Mouse (Mus musculus) gastrocnemius, adult 18-20 months (tissue): ENCODE data around the gene Tbc1d8. TPM values are rescaled to one million over a fixed set of nuclear protein-coding genes. Genes with fewer than 3 reads are reported as not detected.
A peak's percentile ranks its signal among the peaks of the same experiment; 100 is the strongest.

Experiments
- DNase-seq: peaks from one replicate; pipeline ENCODE4 v3.0.0; 2021; ENCODE audit warnings: low spot score
- total RNA-seq, 2 experiments: library from RNA; stranded (reverse); gene quantifications; 2 replicates each; pipeline ENCODE4 v1.2.3; 2021

The Tbc1d8 gene
- total RNA-seq, 2 experiments from 2014 or later: 8.3 to 9.5 TPM

DNA sequence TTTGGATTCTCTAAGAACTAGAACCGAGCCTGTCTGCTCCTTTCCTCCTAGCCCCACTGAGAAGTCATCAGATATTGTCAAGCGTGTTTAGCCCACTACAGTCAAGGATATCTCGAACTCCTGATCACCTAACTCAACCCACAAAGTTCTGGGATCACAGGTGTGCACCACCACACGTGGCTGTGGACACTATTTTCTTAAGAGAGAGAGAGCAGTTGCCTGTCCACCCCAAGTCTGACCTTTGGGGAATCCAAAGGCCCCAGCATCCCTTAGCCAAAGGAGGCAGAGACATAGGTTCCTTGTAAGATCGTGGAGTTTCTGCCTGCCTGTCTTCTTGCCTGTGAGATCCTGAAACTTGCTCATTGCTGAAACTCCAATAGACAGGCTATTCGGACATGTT is 111.5 kb downstream of the Tbc1d8 start:
- DNase-seq: no peak

- no peak for DNase-seq
Measured at GRCm38 (mm10) chr1:39365562-39365961, 113.0 kb downstream of the Tbc1d8 start.

DNA sequence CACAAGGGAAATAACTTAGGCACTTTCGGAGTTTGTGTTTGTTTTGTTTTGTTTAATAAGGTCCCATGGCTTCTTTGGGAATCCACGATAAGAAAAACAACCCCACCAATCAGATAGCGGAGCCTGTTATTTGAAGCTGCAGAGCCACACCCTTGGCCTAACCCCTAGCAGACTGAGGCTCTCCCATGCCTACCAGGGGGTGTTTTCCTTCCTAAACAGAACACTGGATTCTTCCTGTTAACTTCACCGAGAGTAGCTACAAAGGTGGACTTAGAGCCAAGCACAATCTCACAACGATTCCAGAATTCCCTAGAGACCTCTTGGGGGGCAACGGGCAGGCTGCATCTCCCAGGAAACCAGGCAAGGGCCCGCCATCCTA is 116.1 kb downstream of the Tbc1d8 start:
- no peak for DNase-seq

DNA sequence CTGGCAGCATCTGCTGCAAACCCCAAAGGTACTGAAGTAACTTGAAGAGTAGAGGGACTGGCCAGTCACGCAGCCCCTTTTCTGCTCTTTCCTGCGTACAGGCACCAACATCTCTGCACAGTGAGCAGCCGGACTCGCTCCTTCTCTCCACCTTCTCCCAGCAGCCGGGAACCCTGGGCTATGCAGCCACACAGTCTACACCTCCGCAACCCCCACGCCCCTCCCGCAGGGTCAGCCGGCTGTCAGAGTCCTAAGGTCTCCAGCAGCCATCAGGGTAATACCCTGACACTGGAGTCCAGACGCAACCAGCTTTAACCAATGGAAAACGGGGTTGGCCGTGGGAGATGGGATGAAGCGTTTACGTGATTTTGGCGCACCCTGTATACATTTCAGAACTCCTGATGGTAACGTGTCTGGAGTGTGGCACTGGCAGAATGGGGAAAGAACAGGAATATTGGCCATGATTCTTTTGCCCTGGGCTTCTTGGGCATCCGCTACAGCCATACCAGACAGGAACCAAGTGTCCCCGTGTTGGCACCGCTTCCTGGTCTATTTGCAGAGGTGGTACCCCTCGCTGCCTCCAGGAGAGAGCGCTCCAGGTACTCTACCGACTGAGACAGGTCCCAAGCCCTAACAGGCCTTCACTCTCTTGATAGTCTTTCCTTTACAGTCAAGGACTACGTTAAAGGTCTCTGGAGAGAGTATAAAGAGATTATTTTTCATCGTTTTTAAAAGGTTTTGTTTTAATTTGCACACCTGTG is 116.6 kb downstream of the Tbc1d8 start:
- DNase-seq: no peak

DNA sequence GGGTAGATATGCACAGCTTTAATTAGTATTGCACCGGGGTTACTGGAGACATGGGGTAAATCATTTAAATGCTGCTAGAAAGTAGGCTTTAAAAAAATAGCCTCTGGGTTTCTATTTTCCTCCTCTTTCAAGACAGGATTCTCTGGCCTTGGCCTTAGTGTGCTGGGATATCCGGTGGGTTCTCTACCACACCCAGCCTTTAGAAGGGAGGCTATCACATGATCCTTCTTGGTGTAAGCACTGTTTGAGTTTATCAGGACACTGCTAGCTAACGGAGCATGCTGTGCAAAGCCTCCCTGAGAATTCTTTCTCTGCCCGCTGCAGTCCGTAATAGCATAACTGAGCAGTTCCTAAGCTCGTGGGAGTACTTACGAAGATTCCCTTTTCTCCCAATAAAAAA is 129.1 kb downstream of the Tbc1d8 start:
- DNase-seq: no peak

GRCm38 (mm10) chr1:39349001-39349400 is 129.6 kb downstream of the Tbc1d8 start:
- DNase-seq: peak; percentile 66

GRCm38 (mm10) chr1:39344981-39345600 is 133.5 kb downstream of the Tbc1d8 start:
- DNase-seq: no peak

DNA sequence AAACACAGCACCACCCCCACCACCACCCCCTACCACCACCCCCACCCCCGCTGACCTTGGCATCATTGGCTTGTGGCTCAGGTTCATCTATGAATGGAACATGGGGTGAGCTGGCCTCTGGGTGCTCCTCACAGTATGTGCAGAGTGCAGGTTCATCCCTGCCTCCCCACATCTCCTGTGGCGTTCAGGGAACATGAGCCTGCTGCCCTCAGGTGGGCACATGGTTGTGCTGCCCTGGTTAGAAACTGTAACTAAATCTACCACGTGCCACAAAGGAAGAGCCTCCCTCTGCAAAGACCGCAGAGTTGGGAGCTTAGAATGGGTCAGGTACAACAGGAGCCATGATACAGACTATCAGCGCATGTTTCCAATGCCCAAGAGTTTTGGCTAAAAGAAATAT is 135.3 kb downstream of the Tbc1d8 start:
- no peak for DNase-seq

DNA sequence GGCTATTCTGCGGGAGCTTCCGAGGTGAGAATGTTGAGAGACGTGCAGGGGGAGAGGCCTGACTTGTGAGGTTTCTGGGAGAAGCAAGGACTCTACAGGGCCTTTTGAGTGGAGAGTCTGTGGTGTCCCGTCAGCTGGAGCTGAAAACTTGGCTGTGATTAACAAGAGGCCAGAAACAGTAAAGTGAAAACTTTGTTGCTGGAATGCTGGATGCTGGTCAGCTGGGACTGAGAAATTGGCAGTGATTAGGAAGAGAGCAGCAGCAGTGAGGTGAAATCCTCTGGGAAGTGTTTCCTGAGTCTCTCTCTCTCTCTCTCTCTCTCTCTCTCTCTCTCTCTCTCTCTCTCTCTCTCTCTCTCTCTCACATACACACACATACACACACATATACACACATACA is 136.7 kb downstream of the Tbc1d8 start:
- DNase-seq: no peak

DNA sequence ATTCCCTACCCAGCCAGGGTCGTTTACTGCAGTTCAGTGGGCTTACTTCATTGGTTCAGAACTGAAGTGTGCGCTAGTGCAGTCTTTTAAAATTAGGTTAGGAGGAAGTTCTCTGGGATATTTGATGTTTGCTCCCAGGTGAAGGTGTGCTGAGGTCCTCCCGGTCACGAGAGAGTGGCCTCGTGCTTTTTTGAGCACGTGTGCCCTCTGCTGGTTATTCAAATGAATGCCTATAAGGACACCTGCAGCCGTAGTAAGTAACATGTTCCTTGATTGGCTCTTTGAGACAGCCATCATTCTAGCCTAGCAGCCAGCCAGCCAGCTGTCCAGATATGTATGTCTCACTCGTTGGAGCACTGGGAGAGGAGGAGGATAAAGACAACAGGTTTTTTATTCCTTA is 137.9 kb downstream of the Tbc1d8 start:
- DNase-seq: peak; percentile 62

GRCm38 (mm10) chr1:39340156-39340555 is 138.4 kb downstream of the Tbc1d8 start:
- no peak for DNase-seq

GRCm38 (mm10) chr1:39339455-39339854 is 139.1 kb downstream of the Tbc1d8 start:
- DNase-seq: no peak

DNA sequence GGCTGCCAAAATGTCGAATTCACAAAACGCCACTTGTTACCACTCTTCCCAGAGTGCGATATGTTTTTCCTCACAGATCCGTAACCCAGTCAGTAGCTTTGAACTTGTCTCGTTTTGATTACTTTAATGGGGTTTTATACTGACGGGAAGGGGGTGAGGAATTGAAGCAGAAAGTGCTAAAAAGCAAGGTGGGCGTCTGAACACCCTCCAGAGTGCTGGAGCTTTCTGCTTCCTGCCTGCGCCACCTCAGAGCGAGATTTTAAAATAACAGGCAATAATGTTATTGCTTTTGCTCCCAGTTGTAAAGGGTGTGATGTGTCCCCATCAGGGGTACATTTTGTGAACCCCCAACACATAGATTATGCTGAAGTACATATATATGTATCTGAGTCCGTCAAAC is 139.7 kb downstream of the Tbc1d8 start:
- DNase-seq: no peak

- no peak for DNase-seq
Measured at GRCm38 (mm10) chr1:39336788-39337187, 141.8 kb downstream of the Tbc1d8 start.

DNA sequence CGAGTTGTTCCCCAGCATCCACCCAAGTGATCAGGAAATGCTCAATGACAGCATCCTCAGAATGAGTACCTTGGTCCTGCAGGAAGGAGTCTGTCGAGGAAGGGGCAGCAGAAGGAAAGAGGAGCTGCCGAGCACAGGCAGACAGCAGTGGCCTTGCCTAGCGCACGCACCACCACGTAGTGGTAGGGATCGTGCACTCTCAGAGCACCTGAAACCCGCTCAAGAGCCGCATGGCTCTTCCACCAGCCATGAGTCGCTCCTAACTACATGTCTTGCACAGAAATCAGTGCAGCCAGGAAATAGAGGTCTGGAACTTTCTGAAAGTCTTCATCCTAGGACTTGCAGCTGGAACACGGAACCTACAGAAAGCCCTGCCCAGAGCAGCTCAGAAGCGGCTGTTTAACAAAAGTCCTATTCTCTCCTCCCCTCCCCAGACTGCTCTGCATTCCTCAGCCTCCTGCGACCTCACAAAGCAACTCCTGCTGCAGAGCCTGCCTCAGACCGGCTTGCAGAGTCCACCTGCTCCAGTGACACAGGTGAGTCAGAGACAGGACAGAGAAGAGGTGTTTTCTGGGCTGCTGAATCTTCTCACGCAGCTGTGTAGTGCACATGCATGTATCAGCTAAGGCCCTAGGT is 142.9 kb downstream of the Tbc1d8 start:
- no peak for DNase-seq

GRCm38 (mm10) chr1:39332456-39332855 is 146.1 kb downstream of the Tbc1d8 start:
- no peak for DNase-seq

DNA sequence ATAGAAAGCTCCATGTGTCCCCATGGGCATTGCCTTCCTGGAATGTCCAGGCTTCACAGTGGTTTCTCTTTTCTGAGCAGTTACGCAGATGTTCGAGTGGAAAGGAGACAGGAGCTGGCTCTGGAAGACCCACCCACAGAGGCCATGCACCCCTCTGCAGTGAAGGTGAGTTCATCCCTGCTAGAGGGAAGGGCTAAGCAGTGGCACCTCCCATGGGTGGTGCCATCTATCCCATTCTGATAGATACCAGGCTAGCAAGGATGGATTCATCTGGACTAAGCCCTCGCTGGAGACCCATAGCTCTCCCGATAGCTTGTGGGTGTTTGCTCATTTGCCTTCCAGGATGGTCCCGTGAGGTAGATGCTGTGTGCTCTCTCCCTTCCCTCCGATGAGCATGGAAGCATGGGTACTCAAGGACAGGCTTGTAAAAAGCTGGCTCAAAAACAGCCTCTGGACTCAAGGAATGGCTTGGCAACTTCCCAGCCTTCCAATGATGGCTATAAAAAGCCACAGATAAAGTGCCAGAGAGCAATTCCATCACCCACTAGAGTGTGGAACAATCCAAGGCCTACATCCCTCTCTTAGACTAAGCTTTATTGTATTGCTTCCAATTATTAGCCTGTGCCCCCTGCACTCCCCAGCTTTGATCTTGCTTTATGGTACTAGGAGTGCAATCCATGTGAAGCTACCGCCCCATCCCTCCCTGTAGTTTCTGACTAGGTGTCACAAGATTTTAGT is 147.5 kb downstream of the Tbc1d8 start:
- DNase-seq: no peak

DNA sequence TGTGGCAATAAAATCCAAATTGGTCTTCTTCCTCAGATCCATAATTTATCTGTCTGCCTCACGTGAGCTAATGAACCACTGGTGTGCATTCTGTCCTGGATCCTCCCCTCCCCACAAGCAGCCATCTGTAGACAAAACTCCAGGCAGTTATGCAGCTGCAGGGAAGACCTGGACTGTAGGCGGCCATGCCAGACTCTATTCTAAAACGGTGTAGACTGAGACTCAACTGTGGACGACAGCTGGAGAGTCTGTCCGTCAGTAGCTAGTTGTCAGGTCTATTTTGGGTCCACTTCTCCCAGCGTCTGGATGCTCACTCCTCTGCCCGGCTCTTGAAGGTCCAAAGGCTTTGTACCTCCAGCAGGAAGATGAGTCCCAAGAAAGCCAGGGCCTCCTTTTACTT is 151.0 kb downstream of the Tbc1d8 start:
- no peak for DNase-seq

DNA sequence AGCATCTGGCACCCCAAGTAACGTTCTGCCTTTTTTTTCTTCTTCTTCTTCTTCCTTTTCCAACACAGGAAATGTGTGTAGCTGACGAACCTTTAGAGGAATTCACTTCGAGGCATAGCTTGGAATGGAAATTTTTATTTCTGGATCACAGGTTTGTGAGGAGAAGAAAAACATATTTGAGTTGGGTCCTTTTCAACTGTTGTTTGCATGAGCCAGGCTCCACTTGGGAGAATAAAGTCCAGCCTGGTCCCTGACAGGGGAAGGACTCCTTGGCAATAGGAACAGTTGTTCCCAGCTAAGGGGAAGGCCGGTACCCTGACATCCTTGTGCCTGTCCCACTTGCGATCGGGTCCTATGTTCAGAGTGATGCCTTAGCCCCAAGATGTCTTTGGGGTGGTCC is 153.3 kb downstream of the Tbc1d8 start:
- no peak for DNase-seq

DNA sequence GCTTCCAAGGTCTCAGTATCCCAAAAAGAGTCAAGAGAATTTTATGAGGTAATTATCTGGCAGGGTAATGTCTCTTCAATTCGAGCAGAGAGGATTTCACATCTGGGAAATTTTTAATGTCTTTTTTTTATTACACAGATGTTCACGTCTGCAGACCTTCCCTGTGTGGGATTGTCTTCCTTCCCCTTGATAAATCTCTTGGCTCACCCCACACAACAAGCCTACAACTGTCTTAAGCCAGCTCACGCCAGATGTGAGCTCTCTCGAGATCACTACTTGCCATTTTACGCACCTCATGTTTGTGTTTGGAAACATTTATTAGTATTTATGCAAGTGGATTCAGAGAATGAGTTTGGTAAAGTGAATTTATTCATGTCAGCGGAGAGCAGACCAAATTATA is 156.6 kb downstream of the Tbc1d8 start:
- DNase-seq: peak; percentile 35
